Mouse (Mus musculus) adrenal gland, adult 18-20 months (tissue): Measurements from ENCODE around the gene Zfp296. TPM values are rescaled to one million over a fixed set of nuclear protein-coding genes. Genes with fewer than 3 reads are reported as not detected.
"Not testable (repeated sequence)": the region's sequence is repeated elsewhere in the genome, so short reads cannot be mapped to it uniquely, and the experiment has no call there.

Experiments used
- DNase-seq, 2 experiments: peaks; one replicate each; pipeline ENCODE4 v3.0.0; 2021 to 2022; ENCODE audit warnings: low spot score in 2 of 2
- total RNA-seq, 2 experiments: library from RNA; stranded (reverse); gene quantifications; 1 replicate in 1 of 2; 2 replicates in 1 of 2; pipeline ENCODE4 v1.2.3; 2021

Gene Zfp296
- total RNA-seq, 2 experiments from 2014 or later: 0.46 to 1.2 TPM

GRCm38 (mm10) chr7:19603849-19604605 lies 26.9 kb downstream of the Zfp296 start, which contains the start of gene Clasrp:
Gene Clasrp (minus strand): TSS chr7:19604486.
- DNase-seq: peak; percentile 94 to 95

GRCm38 (mm10) chr7:19604606-19605214 lies 27.6 kb downstream of the Zfp296 start:
- not testable (repeated sequence) for DNase-seq

GRCm38 (mm10) chr7:19607291-19607690 lies 30.2 kb downstream of the Zfp296 start:
- DNase-seq: no peak

DNA sequence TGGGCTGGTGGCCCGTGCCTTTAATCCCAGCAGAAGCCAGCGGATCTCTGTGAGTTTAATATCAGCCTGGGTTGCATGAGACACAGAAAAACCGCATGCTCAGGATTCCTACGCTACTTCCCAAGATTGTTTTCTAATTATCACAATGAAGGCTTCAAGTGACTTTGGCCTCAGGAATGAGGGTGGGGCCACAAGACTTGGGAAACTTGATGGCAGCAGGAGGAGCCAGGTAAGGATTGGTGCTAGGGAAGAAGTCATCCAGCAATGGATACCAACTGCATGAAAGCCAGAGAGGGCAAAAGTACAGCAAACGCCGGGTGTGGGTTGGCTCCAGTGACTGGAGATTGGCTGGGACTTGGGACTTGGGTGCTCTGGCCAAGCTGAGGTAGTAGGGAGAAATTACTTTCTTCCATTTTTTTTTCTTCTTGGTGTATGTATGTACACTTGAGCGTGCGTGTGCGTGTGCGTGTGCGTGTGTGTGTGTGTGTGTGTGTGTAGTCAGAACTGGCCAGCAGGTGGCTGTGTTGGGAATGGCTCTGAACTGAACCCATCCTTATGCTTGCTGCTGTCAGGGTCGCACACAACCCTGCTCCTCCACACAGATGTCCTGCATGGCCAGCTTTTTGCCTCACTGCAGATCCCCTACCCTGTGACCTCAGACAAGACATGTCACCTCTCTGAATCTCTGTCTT lies 32.7 kb downstream of the Zfp296 start:
- no peak for DNase-seq

GRCm38 (mm10) chr7:19610969-19611368 lies 33.9 kb downstream of the Zfp296 start:
- no peak for DNase-seq

DNA sequence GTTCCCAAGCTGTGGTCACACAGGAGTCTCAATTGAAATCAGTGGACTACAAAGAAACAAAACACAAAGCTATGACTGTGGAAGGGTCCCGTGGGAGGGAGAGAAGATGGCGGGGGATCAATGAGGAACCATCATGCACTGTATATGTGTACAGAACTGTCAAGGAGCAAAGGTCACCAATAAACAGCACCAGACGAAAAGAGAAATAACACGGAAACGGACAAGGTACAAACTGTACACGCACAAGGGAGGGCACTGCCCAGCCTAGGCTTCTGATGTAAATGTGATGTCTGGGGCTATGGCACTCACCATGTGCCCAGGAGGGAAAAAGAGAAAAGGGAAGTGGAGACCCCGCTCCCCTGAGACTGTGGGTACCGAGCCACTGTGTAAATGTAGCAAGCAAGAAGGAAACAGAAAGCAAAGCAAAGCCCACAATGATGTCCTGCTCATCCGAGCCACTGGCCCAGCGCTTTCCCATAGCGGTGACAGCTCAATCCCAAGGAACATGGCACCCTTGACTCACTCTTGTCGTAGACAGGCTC lies 38.0 kb downstream of the Zfp296 start:
- no peak for DNase-seq

DNA sequence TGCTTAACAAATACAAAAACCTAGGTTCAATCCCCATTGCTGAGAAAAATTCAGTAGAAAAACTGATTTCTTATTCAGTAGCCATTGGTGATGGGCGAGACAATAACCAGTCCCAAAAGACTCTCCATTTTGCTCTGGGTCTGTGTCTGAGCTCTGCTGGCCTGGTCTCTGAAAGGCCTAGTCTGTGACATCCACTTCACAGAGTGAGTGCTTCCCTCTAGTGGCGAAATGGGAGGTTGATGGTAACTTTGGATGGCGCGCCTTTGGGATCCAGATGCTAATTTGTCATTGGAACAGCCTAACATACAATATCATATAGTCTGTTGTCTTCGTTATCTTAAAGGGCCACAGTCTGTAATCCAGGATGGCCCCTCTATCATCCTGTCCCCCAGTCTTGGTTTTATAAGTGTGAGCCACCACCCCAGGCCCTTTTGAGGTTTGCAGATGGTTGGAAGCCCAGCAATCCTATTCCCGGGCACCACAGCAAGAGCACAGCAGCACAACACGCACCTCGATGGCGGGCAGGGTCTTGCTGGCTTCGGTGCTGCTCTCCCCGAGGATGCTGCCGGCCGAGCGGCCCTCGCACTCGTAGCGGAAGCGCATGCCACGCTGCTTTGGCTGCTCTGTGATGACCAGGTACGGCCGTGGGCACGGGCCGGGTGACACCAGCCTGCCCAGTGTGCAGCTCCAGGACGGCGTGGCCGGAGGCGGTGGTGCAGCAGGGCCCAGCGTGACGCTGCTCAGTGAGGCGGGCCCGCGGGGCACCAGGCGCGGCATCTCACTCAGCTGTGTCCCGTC lies 42.1 kb downstream of the Zfp296 start:
- peak; percentile 63 to 64 for DNase-seq

- DNase-seq: no peak
These were observed 43.7 kb downstream of the Zfp296 start for GRCm38 (mm10) chr7:19620811-19621210.

- no peak for DNase-seq
These were observed 45.2 kb downstream of the Zfp296 start for GRCm38 (mm10) chr7:19622241-19622640.

DNA sequence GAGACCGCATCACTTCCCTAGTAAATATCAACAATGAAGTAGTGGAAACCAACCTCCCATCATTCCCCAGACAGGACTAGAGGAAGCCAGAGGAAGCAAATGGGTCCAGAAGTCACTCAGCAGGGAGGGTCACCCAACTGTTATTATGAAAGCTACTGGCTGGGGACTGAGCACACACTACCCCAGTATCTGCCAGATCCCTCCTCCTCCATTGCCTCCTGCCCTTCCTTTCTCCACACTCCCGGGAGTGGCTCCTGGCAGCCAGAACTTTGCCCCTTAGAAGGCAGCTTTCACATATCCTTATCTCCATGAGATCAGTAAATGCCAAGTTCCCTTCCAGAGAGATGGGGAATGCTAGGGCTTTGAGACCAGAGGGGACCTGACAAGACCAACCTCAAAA lies 46.3 kb downstream of the Zfp296 start:
- DNase-seq: no peak

- DNase-seq: no peak
These were observed 50.6 kb downstream of the Zfp296 start for GRCm38 (mm10) chr7:19627721-19628120.

- DNase-seq: no peak
These were observed 51.1 kb downstream of the Zfp296 start for GRCm38 (mm10) chr7:19628192-19628535.

DNA sequence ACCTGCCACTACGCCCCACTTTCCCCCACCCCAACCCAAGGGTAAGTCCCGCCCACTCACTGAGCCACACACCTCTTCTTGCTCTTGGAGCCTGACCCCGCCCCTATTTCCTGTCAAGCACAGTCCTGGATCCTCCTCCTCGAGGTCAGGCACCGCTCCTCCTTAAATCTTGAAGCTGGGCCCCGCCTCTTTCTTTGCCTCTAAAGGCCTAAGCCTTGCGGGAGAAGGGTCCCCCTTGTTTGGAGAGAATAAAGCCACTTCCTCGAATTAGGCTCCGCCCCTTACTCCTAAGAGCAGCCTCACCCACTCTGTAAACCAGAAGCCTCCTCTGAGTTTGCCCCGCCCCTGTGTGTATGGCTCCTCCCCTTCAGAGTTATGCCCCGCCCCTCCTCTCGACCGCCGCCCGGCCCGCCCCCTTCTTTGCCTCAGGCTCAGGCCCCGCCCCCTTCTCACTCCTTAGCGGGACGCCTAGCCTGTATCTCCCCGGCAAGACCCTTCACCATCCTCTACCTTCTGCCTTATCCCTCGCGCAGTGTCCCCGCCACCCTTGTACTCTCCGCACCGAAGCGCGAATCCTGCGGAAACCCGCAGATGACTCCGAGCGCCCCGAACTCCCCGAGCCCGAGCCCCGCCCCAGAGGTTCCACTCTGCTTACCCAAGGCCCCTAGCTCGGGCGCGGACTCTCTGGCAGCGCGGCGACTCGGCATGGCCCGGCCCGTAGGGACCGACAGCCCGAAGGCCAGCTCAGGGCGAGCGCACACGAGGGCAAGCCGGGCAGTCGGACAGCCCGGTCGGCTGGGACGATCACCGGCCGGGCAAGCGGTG lies 51.7 kb downstream of the Zfp296 start:
- DNase-seq: peak; percentile 93 to 94

DNA sequence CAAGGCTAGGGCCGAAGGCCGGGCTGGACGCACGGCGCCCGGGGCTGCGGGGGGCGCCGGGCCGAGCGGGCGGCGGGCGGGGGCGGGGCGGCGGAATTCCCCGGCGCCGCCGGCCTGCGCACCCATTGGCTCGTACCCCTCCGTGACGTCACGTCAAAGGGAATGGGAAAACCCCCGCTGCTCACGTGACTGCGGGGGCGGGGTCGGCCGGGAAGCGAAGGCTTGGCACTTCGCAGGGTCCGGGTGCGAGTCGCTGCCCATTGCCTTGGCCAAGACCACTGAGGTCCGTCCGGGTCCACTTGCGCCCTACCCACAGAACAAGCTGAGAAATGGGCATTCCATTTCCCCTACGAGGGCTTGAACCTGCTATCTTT lies 52.3 kb downstream of the Zfp296 start, which contains the start of gene Relb:
TSS of gene Relb (minus strand) at position 78 of the 374 bp plus-strand sequence.
- peak; percentile 92 to 93 for DNase-seq

Other genes starting within 250 kb of the Zfp296 start
- gene Ercc1, start 232.5 kb upstream of the Zfp296 start, total RNA-seq: 10 to 100 TPM; 31.2 to 41.0 TPM
- gene Cd3eap, start 217.8 kb upstream of the Zfp296 start, total RNA-seq: 10 to 100 TPM; 13.3 to 13.7 TPM
- gene Ppp1r13l, start 217.5 kb upstream of the Zfp296 start, total RNA-seq: 1 to 10 TPM; 5.9 to 6.7 TPM
- gene Ercc2, start 195.3 kb upstream of the Zfp296 start, total RNA-seq: 10 to 100 TPM; 27.1 to 30.9 TPM
- gene Klc3, start 173.2 kb upstream of the Zfp296 start, total RNA-seq: 1 to 10 TPM; 1.3 to 3.7 TPM
- 10 to 100 TPM in 1 of 2 experiments, not detected in 1; 14.7 TPM for gene Ckm, start 172.5 kb upstream of the Zfp296 start, total RNA-seq
- gene Mark4, start 118.5 kb upstream of the Zfp296 start, total RNA-seq: 10 to 100 TPM; 35.9 to 54.0 TPM
- gene Exoc3l2, start 114.0 kb upstream of the Zfp296 start, total RNA-seq: 10 to 100 TPM; 31.7 to 36.8 TPM
- gene Bloc1s3, start 68.9 kb upstream of the Zfp296 start, total RNA-seq: 10 to 100 TPM in 1 of 2 experiments, 1 to 10 TPM in 1; 8.4 to 10.0 TPM
- gene Trappc6a, start 68.9 kb upstream of the Zfp296 start, total RNA-seq: 10 to 100 TPM; 70.0 to 92.4 TPM
- under 1 TPM in 1 of 2 experiments, not detected in 1; 0.17 TPM for gene Nkpd1, start 59.4 kb upstream of the Zfp296 start, total RNA-seq
- 10 to 100 TPM; 72.8 to 73.6 TPM for gene Ppp1r37, start 14.2 kb upstream of the Zfp296 start, total RNA-seq
- gene Gemin7, start 308 bp downstream of the Zfp296 start, total RNA-seq: 10 to 100 TPM; 66.7 to 85.1 TPM
- gene Clasrp, start 27.2 kb downstream of the Zfp296 start, total RNA-seq: 10 to 100 TPM; 36.5 to 36.9 TPM
- gene Relb, start 52.2 kb downstream of the Zfp296 start, total RNA-seq: 10 to 100 TPM; 31.9 TPM
- 100 to 1,000 TPM; 136 to 157 TPM for gene Clptm1, start 87.7 kb downstream of the Zfp296 start, total RNA-seq
- 1 to 10 TPM; 1.1 to 2.1 TPM for gene Apoc2, start 100.7 kb downstream of the Zfp296 start, total RNA-seq
- gene Gm44805, start 104.1 kb downstream of the Zfp296 start, total RNA-seq: under 1 TPM in 1 of 2 experiments, not detected in 1; 0.50 TPM
- 100 to 1,000 TPM in 1 of 2 experiments, 10 to 100 TPM in 1; 31.6 to 112 TPM for gene Apoc4, start 104.2 kb downstream of the Zfp296 start, total RNA-seq
- gene Apoc1, start 115.4 kb downstream of the Zfp296 start, total RNA-seq: 100 to 1,000 TPM; 156 to 789 TPM
- gene Apoe, start 121.9 kb downstream of the Zfp296 start, total RNA-seq: 1,000 to 10,000 TPM; 1,225 to 1,306 TPM
- gene Tomm40, start 138.2 kb downstream of the Zfp296 start, total RNA-seq: 100 to 1,000 TPM; 123 to 126 TPM
- 100 to 1,000 TPM in 1 of 2 experiments, 10 to 100 TPM in 1; 76.9 to 105 TPM for gene Nectin2, start 173.2 kb downstream of the Zfp296 start, total RNA-seq
- gene Bcam, start 193.7 kb downstream of the Zfp296 start, total RNA-seq: 10 to 100 TPM; 43.2 to 53.2 TPM
- gene Cblc, start 219.5 kb downstream of the Zfp296 start, total RNA-seq: under 1 TPM in 1 of 2 experiments, not detected in 1; 0.64 TPM
- 10 to 100 TPM; 21.9 to 34.8 TPM for gene Bcl3, start 245.5 kb downstream of the Zfp296 start, total RNA-seq